ENCODE assay signal across 13 mouse cellular contexts in genomic region chr7:132425364-132425999, GRCm38 (mm10).
A peak's percentile ranks its signal among the peaks of the same experiment; 100 is the strongest.
DNase-seq lines count a peak whose midpoint lies in the region; ATAC-seq and TF ChIP-seq lines count a peak whose summit lies in the region.
"Had no signal": no experiment of that assay in that cellular context is flagged by ENCODE, and none has a peak within 500 bp of the region (broad histone marks: within the 10 kb centered on the region; RNA-seq: fewer than 3 reads in every experiment).

No protein-coding gene starts in this region.

- no peak overlapping the region for H3K9ac ChIP-seq in hindbrain, postnatal 0 days (replicated peaks; ENCODE audit: low read length)
- no peak overlapping the region for H3K9ac ChIP-seq in midbrain, embryonic 13.5 days (replicated peaks)
- H3K9ac ChIP-seq in midbrain, embryonic 14.5 days (replicated peaks; ENCODE audit: low read length): no peak overlapping the region
- no peak overlapping the region for H3K9ac ChIP-seq in hindbrain, embryonic 13.5 days
- H3K9ac ChIP-seq: embryonic facial prominence, embryonic 12.5 days; forebrain, postnatal 0 days; liver, embryonic 14.5 days had no signal

- peak overlapping the region; percentile 65 for H3K27ac ChIP-seq in hindbrain, embryonic 10.5 days
- H3K27ac ChIP-seq in hindbrain, postnatal 0 days: no peak overlapping the region
- H3K27ac ChIP-seq in midbrain, embryonic 13.5 days: 0 out of 2 replicates have a peak overlapping the region, but pooled peaks have one; percentile 3
- no peak overlapping the region for H3K27ac ChIP-seq in midbrain, embryonic 14.5 days (replicated peaks; ENCODE audit: low read depth, low read length)
- peak overlapping the region; percentile 5 for H3K27ac ChIP-seq in hindbrain, embryonic 13.5 days
- H3K27ac ChIP-seq: embryonic facial prominence, embryonic 12.5 days; liver, embryonic 14.5 days had no signal

- peaks cover 27% of the 10 kb centered on the region for H3K4me1 ChIP-seq in hindbrain, embryonic 10.5 days (replicated peaks)
- no peaks in the 10 kb centered on the region for H3K4me1 ChIP-seq in hindbrain, postnatal 0 days (ENCODE audit: insufficient read depth, low read length)
- peaks cover 22% of the 10 kb centered on the region for H3K4me1 ChIP-seq in midbrain, embryonic 13.5 days (replicated peaks)
- peaks cover 6% of the 10 kb centered on the region; the same call in 1 of the 2 replicates for H3K4me1 ChIP-seq in midbrain, embryonic 14.5 days (ENCODE audit: control insufficient read depth, insufficient read depth, low read length)
- H3K4me1 ChIP-seq in hindbrain, embryonic 13.5 days (replicated peaks): peaks cover 25% of the 10 kb centered on the region
- H3K4me1 ChIP-seq: embryonic facial prominence, embryonic 12.5 days had no signal

- ATAC-seq in hindbrain, postnatal 0 days: no peak
- ATAC-seq in midbrain, embryonic 13.5 days: no peak
- no peak for ATAC-seq in midbrain, embryonic 14.5 days (ENCODE audit: low FRiP score, low TSS enrichment)
- ATAC-seq in hindbrain, embryonic 13.5 days (ENCODE audit: low FRiP score): no peak
- ATAC-seq: CD4-positive, CD25-positive, alpha-beta regulatory T cell, adult 4 months; forebrain, postnatal 0 days had no signal

- no peak overlapping the region for H3K4me3 ChIP-seq in hindbrain, embryonic 10.5 days
- no peak overlapping the region for H3K4me3 ChIP-seq in hindbrain, postnatal 0 days (ENCODE audit: low read length)
- no peak overlapping the region for H3K4me3 ChIP-seq in midbrain, embryonic 13.5 days (replicated peaks)
- no peak overlapping the region for H3K4me3 ChIP-seq in midbrain, embryonic 14.5 days (replicated peaks; ENCODE audit: low read depth, low read length)
- H3K4me3 ChIP-seq in hindbrain, embryonic 13.5 days: no peak overlapping the region
- H3K4me3 ChIP-seq: embryonic facial prominence, embryonic 12.5 days had no signal

- no peaks in the 10 kb centered on the region for H3K27me3 ChIP-seq in hindbrain, embryonic 10.5 days (ENCODE audit: insufficient read depth, poor library complexity, severe bottlenecking)
- no peaks in the 10 kb centered on the region for H3K27me3 ChIP-seq in hindbrain, postnatal 0 days (ENCODE audit: insufficient read depth, low read length)
- no peaks in the 10 kb centered on the region for H3K27me3 ChIP-seq in midbrain, embryonic 13.5 days
- H3K27me3 ChIP-seq in midbrain, embryonic 14.5 days (ENCODE audit: control insufficient read depth, insufficient read depth, low read length): no peaks in the 10 kb centered on the region
- no peaks in the 10 kb centered on the region for H3K27me3 ChIP-seq in hindbrain, embryonic 13.5 days
- H3K27me3 ChIP-seq: embryonic facial prominence, embryonic 12.5 days had no signal

- WGBS in hindbrain, embryonic 10.5 days: 65% methylated on average over 11 of the region's 11 CpGs
- 42% methylated on average over 11 of the region's 11 CpGs for WGBS in hindbrain, postnatal 0 days
- 62% methylated on average over 11 of the region's 11 CpGs for WGBS in midbrain, embryonic 13.5 days
- WGBS in midbrain, embryonic 14.5 days: 53% methylated on average over 11 of the region's 11 CpGs
- 39% methylated on average over 11 of the region's 11 CpGs for WGBS in hindbrain, embryonic 13.5 days

- H3K4me2 ChIP-seq in hindbrain, postnatal 0 days (ENCODE audit: low read depth, low read length): no peak overlapping the region
- H3K4me2 ChIP-seq in midbrain, embryonic 13.5 days (replicated peaks): no peak overlapping the region
- no peak overlapping the region for H3K4me2 ChIP-seq in midbrain, embryonic 14.5 days (ENCODE audit: low read length)
- H3K4me2 ChIP-seq in hindbrain, embryonic 13.5 days: no peak overlapping the region
- H3K4me2 ChIP-seq: embryonic facial prominence, embryonic 12.5 days had no signal

- no peak for DNase-seq in hindbrain, embryonic 10.5 days (ENCODE audit: low spot score)
- DNase-seq in hindbrain, postnatal 0 days (ENCODE audit: low spot score): no peak
- no peak for DNase-seq in midbrain, embryonic 14.5 days
- no peak for DNase-seq in MN1 (ENCODE audit: low spot score)
- no peak for DNase-seq in right cerebral cortex, adult 2 months (ENCODE audit: low spot score in 2 of 2)
- DNase-seq: cerebellum, adult 11-12 months; forebrain, postnatal 0 days; heart, postnatal 36 days had no signal

- H3K36me3 ChIP-seq in hindbrain, embryonic 10.5 days: no peaks in the 10 kb centered on the region
- no peaks in the 10 kb centered on the region for H3K36me3 ChIP-seq in hindbrain, postnatal 0 days (ENCODE audit: insufficient read depth, low read length)
- no peaks in the 10 kb centered on the region for H3K36me3 ChIP-seq in midbrain, embryonic 13.5 days
- H3K36me3 ChIP-seq in midbrain, embryonic 14.5 days (ENCODE audit: control insufficient read depth, insufficient read depth, low read length): no peaks in the 10 kb centered on the region
- no peaks in the 10 kb centered on the region for H3K36me3 ChIP-seq in hindbrain, embryonic 13.5 days
- H3K36me3 ChIP-seq: embryonic facial prominence, embryonic 12.5 days had no signal

- no peaks in the 10 kb centered on the region for H3K9me3 ChIP-seq in hindbrain, embryonic 10.5 days
- H3K9me3 ChIP-seq in hindbrain, postnatal 0 days (ENCODE audit: low read length): no peaks in the 10 kb centered on the region
- no peaks in the 10 kb centered on the region for H3K9me3 ChIP-seq in midbrain, embryonic 13.5 days
- H3K9me3 ChIP-seq in midbrain, embryonic 14.5 days (ENCODE audit: control insufficient read depth, low read length): no peaks in the 10 kb centered on the region
- H3K9me3 ChIP-seq in hindbrain, embryonic 13.5 days: no peaks in the 10 kb centered on the region
- H3K9me3 ChIP-seq: embryonic facial prominence, embryonic 12.5 days had no signal

- TF ChIP-seq CTCF in hindbrain, postnatal 0 days (IDR thresholded peaks at IDR 0.05; ENCODE audit: low read depth): no peak

Comparison
In these comparisons a context has a peak if more than half of its experiments do, and no peak if none do; other contexts are left out.
1. H3K27ac ChIP-seq: peak in hindbrain, embryonic 10.5 days (single experiment), midbrain, embryonic 13.5 days (single experiment) and hindbrain, embryonic 13.5 days (single experiment); none in hindbrain, postnatal 0 days (single experiment) and midbrain, embryonic 14.5 days (single experiment).